Mouse (Mus musculus): ENCODE measurements around the gene Anpep.

The Anpep gene

DNA sequence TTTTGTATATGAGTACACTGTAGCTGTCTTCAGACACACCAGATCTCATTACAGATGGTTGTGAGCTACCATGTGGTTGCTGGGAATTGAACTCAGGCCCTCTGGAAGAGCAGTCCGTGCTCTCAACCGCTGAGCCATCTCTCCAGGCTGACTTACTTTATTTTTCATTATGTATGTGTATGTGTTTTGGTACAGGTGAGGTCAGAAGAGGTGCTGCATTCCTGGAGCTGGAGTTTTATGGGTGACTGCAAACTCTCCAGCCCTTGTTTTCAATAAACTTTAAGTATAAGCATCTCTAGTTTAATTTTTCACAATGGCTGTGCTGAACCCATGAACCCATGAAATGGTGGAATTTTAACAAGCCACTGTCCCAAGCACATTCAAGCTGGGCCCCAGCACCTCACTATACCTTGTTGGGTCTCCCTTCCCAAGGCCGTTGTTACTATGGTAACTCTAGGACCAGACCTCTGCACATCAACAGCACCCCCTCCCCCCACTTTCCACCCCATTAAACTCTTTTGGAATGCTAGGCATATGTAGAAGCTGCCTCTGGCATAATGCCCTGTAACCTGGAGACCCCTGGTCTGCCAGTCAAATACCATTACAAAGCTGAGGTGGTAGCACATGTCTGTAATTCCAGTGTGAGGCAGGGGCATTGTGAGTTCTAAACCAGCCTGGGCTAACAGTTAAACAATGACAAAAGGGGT, 5.6 kb upstream of the Anpep start:
- DNase-seq = no peak

- no peak for DNase-seq
Observed at GRCm38 (mm10) chr7:79861794-79862193, 935 bp upstream of the Anpep start.

- DNase-seq = no peak
Observed at GRCm38 (mm10) chr7:79858956-79859630, 1.8 kb downstream of the Anpep start.

DNA sequence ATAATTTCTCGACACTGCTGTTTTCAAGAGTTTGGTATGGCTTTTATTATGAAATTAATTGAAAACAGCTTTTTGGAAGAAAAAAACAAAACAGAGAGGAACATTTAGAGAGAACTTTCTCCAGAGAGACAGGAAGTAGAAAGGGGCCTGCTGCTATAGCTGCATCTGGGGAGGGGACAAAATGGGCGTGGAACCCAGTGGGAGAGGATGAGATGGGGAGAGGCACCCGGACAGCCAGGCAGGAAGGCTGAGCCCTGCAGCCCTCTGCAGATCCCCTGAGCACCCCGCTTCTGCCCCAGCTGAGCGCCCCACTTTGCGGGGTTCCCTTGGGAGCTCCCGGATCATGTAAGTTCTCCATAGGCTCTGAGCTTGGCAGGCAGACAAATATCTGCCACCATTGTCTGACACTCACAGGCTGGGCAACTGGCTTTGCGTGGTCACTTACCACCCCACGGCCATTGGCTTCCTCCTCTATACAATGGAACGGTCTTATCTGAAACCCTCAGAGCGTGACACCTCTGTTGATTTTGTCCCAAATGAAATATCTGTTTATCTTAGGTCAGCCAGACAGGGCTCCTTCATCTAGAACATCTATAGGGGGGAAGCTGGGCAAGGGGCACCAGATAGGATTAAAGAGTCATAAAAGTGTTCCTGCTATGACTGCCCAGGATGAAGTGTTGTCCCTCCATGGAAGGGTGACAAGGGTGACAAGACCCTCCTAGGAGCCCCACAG, 2.5 kb downstream of the Anpep start:
- DNase-seq = no peak

DNA sequence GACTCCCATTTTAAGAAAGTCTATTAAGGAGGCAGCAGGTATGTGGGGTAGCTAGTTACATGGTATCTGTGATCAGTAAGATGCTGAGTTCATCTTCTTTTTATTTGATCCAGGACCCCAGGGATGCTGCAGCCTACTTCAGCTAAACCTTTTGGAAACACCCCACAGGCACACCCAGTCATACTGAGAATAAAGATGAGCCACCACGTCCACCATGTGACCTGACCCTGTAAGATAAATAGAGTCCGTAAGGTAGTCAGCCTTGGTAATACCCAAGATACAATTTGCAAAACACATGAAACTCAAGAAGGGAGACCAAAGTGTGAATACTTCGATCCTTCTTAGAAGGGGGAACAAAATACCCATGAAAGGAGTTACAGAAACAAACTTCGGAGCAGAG, 4.6 kb downstream of the Anpep start:
- no peak for DNase-seq

DNA sequence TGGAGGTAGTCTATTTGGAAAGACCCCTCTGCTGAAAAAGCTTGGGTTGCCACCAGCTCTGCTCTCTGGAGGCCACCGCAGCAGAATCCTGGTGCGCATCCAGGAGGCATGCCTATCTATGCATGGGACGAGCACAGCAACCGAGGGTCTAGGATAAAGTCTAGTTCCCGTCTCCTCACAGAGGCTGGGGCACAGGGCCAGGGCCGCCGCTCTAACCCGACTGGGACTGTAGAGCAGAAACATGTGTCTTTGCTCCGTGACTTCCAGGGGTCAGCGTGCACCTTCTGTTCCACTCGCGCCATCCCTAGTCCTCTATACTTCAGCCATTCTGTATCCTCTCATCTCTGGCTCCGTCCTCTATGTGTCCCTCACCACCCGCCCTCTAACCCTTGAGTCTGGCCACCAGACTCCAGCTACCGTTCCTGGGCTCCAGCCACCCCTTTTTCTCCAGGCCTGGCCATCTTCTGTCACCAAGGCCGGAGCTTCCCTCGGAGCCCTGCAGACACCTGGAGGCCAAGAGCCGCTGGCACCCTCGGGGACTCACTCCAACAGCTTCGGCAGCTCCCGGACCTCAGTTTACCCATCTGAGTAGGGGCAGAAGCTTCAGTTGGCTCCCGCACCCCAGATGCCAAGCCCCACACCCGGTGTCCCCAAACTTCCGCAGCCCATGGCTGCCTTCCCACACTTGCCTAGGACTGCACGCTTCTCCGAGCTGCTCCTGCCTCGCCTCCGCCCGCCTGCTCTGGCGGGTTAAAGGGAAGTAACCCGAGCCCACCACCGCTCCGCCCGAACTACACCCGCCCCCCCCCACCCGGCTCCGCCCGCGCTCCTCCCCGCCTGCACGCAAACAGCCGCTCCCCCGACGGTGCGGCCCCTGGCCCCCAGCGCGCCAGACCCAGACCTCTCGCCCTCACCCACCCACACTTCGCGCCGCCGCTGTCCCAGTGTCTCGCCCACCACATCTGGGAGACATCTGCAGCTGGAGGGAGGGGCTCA, 13.1 kb downstream of the Anpep start:
- peak; percentile 43 for DNase-seq

- DNase-seq = no peak
Observed at GRCm38 (mm10) chr7:79846342-79846741, 14.5 kb downstream of the Anpep start.

GRCm38 (mm10) chr7:79844090-79844802, 16.6 kb downstream of the Anpep start:
- DNase-seq = no peak

DNA sequence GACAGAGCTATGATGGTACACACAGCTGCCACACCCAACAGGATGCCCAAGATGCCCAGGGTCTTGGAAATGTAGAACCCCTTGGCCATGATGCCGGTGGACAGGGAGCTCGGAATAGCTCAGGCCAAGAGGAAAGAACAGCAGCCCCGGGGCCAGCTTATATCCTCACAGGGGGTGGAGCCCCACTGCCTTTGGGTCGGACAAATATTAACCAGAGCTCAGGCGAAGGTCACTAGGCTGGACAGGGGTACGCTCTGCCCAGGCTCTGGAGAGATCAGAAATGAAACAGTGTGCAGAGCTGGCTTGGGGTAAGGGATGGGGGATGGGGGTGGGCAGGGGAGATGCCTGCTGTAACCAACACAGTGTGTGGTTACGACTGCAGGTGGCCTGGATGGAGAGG, 18.7 kb downstream of the Anpep start:
- DNase-seq = no peak

DNA sequence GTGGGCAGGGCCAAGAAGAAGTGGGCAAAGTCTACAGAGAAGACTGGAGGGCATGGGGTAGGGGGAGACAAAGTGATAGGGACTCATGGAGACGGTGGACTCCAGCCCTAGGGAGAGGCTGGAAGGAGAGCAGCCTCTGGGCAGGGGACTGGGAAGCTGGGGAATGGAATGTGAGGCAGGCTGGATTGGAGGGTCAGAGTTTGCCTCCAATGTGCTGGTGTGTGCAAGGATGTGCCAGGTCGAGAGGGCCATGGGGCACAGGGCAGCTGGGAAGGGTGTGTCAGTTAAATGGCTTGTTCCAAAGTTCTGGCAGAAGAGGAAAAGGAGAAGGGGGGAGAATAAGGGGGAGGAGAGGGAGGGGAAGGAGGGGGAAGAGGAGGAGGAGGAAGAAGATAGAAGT, 23.6 kb downstream of the Anpep start:
- no peak for DNase-seq

DNA sequence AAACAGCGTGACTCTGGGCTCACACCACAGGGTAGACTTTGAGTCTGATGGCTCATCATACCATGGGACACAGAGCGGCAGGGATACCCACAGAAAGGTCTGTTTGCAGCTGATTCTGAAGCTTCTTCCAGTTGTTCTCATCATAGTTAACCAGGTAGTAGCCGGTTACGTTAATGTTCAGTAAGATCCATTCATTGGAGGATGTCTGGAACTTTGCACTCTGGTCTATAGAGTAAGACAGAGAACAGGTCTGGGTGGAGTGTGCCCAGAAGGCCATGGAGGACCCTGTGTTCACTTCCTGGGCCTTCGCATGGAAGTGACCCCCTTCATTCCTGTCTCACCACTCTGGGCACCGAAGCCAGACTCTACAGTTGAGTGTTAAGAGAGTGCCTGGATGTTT, 25.7 kb downstream of the Anpep start:
- DNase-seq = no peak

- no peak for DNase-seq
Observed at GRCm38 (mm10) chr7:79832980-79833379, 27.9 kb downstream of the Anpep start.

GRCm38 (mm10) chr7:79831585-79831984, 29.3 kb downstream of the Anpep start:
- peak; percentile 60 for DNase-seq

- DNase-seq = peak; percentile 20
Observed at GRCm38 (mm10) chr7:79831145-79831544, 29.7 kb downstream of the Anpep start.

GRCm38 (mm10) chr7:79828341-79828740, 32.5 kb downstream of the Anpep start:
- DNase-seq = no peak

GRCm38 (mm10) chr7:79822092-79822695, 38.7 kb downstream of the Anpep start:
- peak; percentile 58 for DNase-seq

DNA sequence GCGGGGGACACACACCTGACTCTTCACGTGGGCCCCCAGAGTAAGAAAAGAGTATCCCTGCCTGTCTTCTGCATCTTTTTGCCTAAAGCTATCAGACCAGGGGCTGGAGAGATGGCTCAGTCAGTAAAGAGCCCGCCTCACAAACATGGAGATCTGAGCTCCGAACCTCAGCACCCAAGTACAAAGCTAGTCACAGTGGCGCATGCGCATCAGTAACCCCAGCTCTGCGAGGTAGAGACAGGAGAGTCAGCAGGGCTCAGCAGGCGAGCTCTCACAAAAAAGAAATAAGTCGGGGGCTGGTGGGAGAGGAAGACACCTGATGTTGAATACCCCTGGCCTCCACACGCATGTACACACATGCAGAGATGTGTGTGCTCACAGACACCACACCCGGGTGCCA, 40.9 kb downstream of the Anpep start:
- no peak for DNase-seq

- DNase-seq = no peak
Observed at GRCm38 (mm10) chr7:79819515-79819914, 41.3 kb downstream of the Anpep start.

- no peak for DNase-seq
Observed at GRCm38 (mm10) chr7:79818321-79818720, 42.5 kb downstream of the Anpep start.

DNA sequence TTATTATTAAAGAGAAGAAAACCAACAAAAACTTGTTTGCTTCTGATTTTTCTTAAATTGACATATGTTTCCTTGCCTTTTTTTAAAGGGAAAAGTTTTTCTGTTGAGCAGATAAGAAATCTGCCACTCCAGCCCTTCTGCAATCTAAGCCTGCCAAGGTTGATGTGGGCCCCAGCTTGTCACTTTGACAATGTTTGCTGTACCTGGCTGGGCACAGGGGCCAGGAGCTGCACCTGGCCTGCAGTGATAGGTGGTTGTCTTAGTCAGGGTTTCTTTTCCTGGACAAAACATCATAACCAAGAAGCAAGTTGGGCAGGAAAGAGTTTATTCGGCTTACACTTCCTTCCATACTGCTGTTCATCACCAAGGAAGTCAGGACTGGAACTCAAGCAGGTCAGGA, 47.5 kb downstream of the Anpep start:
- no peak for DNase-seq
